Mouse (Mus musculus) 3T3-L1 (cell line): ENCODE results near the gene Gm2012.
"Not testable (repeated sequence)": the region's sequence is repeated elsewhere in the genome, so short reads cannot be mapped to it uniquely, and the experiment has no call there.

ENCODE experiments used
- DNase-seq: peaks from one replicate; pipeline ENCODE4 v3.0.0-alpha.2; 2015; ENCODE audit warnings: low read depth, low spot score

Gm2012 gene

DNA sequence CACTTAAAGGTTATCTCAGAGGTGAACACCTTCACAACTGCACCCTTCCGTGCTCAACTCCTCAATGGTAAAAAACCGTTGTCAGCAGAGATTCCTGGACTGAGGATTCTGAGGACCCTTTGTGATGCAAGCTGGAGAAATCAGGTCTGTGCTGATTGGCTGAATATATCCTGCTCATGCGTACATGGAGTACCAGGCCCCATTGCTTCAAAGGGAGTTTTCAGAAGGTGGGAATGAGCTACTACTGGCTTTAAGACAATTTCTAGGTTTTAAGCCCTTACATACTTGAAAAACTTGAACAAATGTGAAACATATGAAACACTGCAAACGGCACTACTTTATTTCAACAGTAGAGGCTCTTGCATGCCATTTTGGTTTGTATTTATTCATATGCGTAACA is at the start of gene Gm2012:
Gene Gm2012, minus strand, starts transcription at position 101 of the 400 bp plus-strand sequence.
- DNase-seq, result not testable (repeated sequence)

DNA sequence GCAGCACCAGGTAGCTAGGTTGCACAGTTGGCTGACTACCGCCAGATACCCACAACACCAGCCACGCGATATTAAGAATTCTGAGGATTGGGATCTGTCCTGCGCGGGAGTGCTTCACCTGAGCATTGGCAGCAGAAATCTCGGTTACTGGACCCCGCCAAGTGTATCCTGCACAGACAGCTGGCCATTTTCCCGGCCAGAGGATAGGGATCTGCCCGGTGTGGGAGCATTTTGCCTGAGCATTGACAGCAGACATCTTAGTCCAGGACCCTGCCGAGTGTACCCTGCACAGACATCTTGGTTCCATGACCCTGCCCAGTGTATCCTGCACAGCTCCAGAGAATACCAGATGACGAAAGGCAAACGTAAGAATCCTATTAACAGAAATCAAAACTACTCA is 72.0 kb downstream of the Gm2012 start:
- DNase-seq, result not testable (repeated sequence)
